Mouse (Mus musculus) thymus, postnatal 14 days (tissue): ENCODE data around the gene Prmt2.

Experiments used
- DNase-seq: peaks from one replicate; pipeline ENCODE4 v3.0.0; 2021

Prmt2 gene

DNA sequence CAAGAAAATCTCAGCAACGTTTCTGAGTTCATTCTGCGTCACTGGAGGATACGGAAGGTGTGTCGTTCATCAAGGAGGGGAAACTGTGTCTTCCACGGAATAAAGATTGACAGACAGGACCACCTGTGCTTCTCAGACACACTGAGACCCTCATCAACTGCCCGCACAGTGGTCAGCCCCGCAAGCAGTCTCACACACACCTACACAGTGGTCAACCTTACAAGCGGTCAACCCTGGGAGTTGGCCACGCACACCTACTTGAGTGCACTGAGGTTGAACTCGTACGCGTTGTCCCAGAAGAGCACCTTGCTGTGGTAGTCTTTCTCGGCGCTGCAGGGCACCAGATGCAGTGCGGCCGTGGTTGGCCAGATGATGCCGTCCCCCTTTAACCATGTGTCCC, 20.6 kb downstream of the Prmt2 start:
- no peak for DNase-seq

- no peak for DNase-seq
Observed at GRCm38 (mm10) chr10:76214161-76214560, 23.5 kb downstream of the Prmt2 start.

DNA sequence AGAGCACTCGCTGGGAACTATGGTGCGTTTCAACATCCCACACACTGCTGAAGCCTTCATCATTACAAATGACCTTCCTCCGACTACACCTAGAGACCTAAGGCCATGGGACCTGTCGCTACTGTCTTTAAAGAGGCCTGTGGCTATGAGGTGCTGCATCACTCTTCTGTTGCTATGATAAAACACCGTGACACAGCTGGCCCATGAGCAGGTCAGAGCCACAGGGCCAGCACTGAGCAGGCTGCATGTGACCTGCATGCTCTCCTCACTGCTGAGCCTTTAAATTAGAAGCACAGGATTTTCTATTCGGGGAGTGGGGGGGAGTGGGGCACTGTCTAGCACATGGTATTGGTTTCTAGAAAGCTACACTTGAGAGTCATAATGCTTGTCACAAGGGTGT, 25.5 kb downstream of the Prmt2 start:
- DNase-seq: no peak

DNA sequence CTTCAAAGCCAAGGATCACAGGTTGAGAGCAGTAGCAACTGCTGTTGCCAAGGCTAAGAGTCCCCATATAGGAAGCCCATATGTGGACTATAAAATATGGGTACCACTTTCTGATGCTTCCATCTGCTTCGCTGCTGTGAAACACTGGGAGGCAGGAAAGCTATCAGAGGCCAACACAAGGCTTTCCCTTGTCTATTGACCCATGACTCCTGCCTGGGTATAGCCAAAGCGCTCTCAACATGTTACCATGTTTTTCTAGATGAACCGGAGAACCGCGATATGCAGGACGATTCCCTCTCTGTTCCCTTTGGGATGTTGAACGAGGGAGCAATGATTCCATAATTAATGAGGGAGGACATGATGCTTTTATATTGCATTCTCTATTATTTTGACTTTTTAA, 26.9 kb downstream of the Prmt2 start:
- DNase-seq: no peak

- no peak for DNase-seq
Observed at GRCm38 (mm10) chr10:76209241-76209640, 28.4 kb downstream of the Prmt2 start.

- no peak for DNase-seq
Observed at GRCm38 (mm10) chr10:76207262-76207796, 30.3 kb downstream of the Prmt2 start.

- DNase-seq: peak; percentile 37
Observed at GRCm38 (mm10) chr10:76203798-76204283, 33.8 kb downstream of the Prmt2 start.

- peak; percentile 71 for DNase-seq
Observed at GRCm38 (mm10) chr10:76201978-76202377, 35.7 kb downstream of the Prmt2 start.

DNA sequence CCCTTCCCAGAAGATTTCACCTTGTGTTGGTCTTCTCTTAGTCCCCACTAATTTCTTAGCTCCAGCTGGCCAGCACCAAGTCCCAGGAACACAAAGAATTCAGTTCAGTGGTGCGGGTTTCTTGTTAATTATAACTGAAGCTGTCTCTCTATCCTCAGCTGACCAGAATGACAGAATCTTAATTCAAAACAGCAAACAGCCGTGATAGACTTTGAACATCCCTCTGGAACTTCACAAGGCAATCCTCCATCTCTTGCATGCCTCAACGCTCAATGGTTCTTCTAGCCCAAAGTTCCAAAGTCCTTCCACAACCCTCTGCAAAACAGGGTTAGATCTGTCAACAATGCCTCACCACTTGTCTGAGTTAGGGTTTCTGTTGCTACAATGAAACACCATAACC, 36.2 kb downstream of the Prmt2 start:
- DNase-seq: no peak

- DNase-seq: no peak
Observed at GRCm38 (mm10) chr10:76188010-76188409, 49.7 kb downstream of the Prmt2 start.

DNA sequence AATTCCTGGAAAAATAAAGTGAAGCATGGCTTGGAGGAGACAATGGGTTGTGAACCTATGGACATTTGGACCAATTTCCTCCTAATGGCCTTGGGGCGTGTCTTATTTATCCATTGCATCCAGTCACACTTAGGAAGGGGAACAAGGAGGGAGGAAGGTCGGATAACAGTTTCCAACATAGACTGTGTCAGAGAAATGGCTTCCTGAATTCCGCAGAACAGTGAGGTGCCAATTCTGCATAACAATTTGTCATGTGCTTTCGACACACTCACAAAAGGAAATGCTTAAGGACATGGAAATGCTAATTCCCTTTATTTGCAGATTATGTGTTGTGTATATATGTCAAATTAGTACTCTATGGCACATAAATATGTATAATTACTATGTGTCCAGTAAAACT, 52.4 kb downstream of the Prmt2 start:
- no peak for DNase-seq

GRCm38 (mm10) chr10:76174899-76175298, 62.8 kb downstream of the Prmt2 start:
- no peak for DNase-seq

DNA sequence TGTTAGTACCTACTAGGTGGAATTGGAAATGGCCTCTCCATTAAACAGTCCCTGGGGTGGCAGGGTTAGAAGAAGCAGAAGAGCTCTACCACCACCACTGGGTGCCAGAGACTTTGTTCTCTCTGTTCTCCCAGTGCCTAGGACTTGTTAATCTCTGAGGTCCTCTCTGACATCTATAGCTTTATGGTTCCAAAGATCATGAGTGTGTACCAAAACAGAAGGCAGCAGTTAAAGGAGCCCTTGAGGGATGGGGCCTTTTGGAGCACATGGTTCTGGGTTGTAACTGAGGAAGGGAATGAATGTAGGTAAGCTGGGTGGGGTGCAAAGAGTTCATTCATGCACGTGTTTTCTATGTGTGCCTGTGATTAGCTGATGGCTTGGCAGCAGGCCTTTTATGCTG, 79.7 kb downstream of the Prmt2 start:
- no peak for DNase-seq

DNA sequence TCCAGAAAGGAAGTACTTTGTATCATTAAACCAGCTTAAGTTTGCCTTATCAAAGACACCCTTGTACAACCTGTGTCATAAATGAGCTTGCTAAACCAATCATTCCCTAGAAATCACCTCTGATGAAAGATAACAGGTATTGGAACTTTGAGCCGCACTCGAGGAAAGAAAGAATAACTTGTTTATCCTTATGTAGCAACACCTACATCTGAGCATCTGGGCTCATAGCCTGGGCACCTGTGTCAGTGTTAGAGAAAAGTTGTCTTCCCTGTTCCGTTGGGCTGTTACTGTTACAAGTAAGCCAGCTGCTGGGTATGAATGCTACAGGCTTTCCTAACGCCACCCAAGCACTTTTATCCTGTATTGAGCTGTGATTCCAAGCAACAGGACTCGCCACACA, 80.1 kb downstream of the Prmt2 start:
- no peak for DNase-seq
